Mouse (Mus musculus): Measurements from ENCODE around the gene Kdm5b.

Kdm5b gene

GRCm38 (mm10) chr1:134583560-134583959, 23.6 kb downstream of the Kdm5b start:
- H3K36me3 ChIP-seq (ENCODE audit: insufficient read depth, low read length), result peaks cover 89% of the 10 kb centered on the region
- H3K4me3 ChIP-seq (replicated peaks; ENCODE audit: low read length), result no peak overlapping the region
- no peaks in the 10 kb centered on the region for H3K9me3 ChIP-seq (ENCODE audit: low read length)
- TF ChIP-seq POU5F1 (IDR thresholded peaks at IDR 0.05; ENCODE audit: borderline replicate concordance, low read length) (no peak), CTCF (conservative IDR thresholded peaks at IDR 0.05; ENCODE audit: low read length) (no peak), NANOG (IDR thresholded peaks at IDR 0.05; ENCODE audit: borderline replicate concordance, low read length) (no peak)
- H3K27me3 ChIP-seq (ENCODE audit: insufficient read depth, low read length), result no peaks in the 10 kb centered on the region
- H3K4me1 ChIP-seq (replicated peaks; ENCODE audit: low read depth, low read length), result peaks cover 92% of the 10 kb centered on the region

GRCm38 (mm10) chr1:134589676-134590075, 29.7 kb downstream of the Kdm5b start:
- TF ChIP-seq NANOG (IDR thresholded peaks at IDR 0.05; ENCODE audit: borderline replicate concordance, low read length), result no peak; the same call in 1 of the 2 replicates
- no peak for TF ChIP-seq CTCF (conservative IDR thresholded peaks at IDR 0.05; ENCODE audit: low read length)
- Histone ChIP-seq H3K9me3 (ENCODE audit: low read length) (no peaks in the 10 kb centered on the region), H3K36me3 (ENCODE audit: insufficient read depth, low read length) (peaks cover 97% of the 10 kb centered on the region), H3K27me3 (ENCODE audit: insufficient read depth, low read length) (no peaks in the 10 kb centered on the region), H3K4me3 (replicated peaks; ENCODE audit: low read length) (no peak overlapping the region), H3K4me1 (replicated peaks; ENCODE audit: low read depth, low read length) (peaks cover 75% of the 10 kb centered on the region)

- TF ChIP-seq NANOG (IDR thresholded peaks at IDR 0.05; ENCODE audit: borderline replicate concordance, low read length) (no peak), POU5F1 (IDR thresholded peaks at IDR 0.05; ENCODE audit: borderline replicate concordance, low read length) (no peak), CTCF (conservative IDR thresholded peaks at IDR 0.05; ENCODE audit: low read length) (no peak)
- Histone ChIP-seq H3K4me1 (replicated peaks; ENCODE audit: low read depth, low read length) (peaks cover 62% of the 10 kb centered on the region), H3K4me3 (replicated peaks; ENCODE audit: low read length) (no peak overlapping the region), H3K27me3 (ENCODE audit: insufficient read depth, low read length) (no peaks in the 10 kb centered on the region), H3K36me3 (ENCODE audit: insufficient read depth, low read length) (peaks cover 99% of the 10 kb centered on the region), H3K9me3 (ENCODE audit: low read length) (no peaks in the 10 kb centered on the region)
These were observed 31.8 kb downstream of the Kdm5b start for GRCm38 (mm10) chr1:134591773-134592172.

- Histone ChIP-seq H3K4me3 (replicated peaks; ENCODE audit: low read length) (no peak overlapping the region), H3K27me3 (ENCODE audit: insufficient read depth, low read length) (no peaks in the 10 kb centered on the region), H3K4me1 (replicated peaks; ENCODE audit: low read depth, low read length) (peaks cover 8% of the 10 kb centered on the region; the same call in 1 of the 2 replicates), H3K36me3 (ENCODE audit: insufficient read depth, low read length) (peaks cover 98% of the 10 kb centered on the region), H3K9me3 (ENCODE audit: low read length) (no peaks in the 10 kb centered on the region)
- TF ChIP-seq CTCF (conservative IDR thresholded peaks at IDR 0.05; ENCODE audit: low read length) (no peak), NANOG (IDR thresholded peaks at IDR 0.05; ENCODE audit: borderline replicate concordance, low read length) (no peak), POU5F1 (IDR thresholded peaks at IDR 0.05; ENCODE audit: borderline replicate concordance, low read length) (no peak)
These were observed 37.5 kb downstream of the Kdm5b start for GRCm38 (mm10) chr1:134597339-134598054.

GRCm38 (mm10) chr1:134604086-134604485, 44.1 kb downstream of the Kdm5b start:
- Histone ChIP-seq H3K9me3 (ENCODE audit: low read length) (no peaks in the 10 kb centered on the region), H3K36me3 (ENCODE audit: insufficient read depth, low read length) (peaks cover 99% of the 10 kb centered on the region), H3K27me3 (ENCODE audit: insufficient read depth, low read length) (no peaks in the 10 kb centered on the region), H3K4me1 (replicated peaks; ENCODE audit: low read depth, low read length) (peaks cover 31% of the 10 kb centered on the region), H3K4me3 (replicated peaks; ENCODE audit: low read length) (no peak overlapping the region)
- TF ChIP-seq POU5F1 (IDR thresholded peaks at IDR 0.05; ENCODE audit: borderline replicate concordance, low read length) (no peak), NANOG (IDR thresholded peaks at IDR 0.05; ENCODE audit: borderline replicate concordance, low read length) (no peak), CTCF (conservative IDR thresholded peaks at IDR 0.05; ENCODE audit: low read length) (no peak)

- Histone ChIP-seq H3K27me3 (ENCODE audit: insufficient read depth, low read length) (no peaks in the 10 kb centered on the region), H3K4me3 (replicated peaks; ENCODE audit: low read length) (no peak overlapping the region), H3K36me3 (ENCODE audit: insufficient read depth, low read length) (peaks cover 100% of the 10 kb centered on the region), H3K4me1 (replicated peaks; ENCODE audit: low read depth, low read length) (peaks cover 42% of the 10 kb centered on the region), H3K9me3 (ENCODE audit: low read length) (no peaks in the 10 kb centered on the region)
- TF ChIP-seq NANOG (IDR thresholded peaks at IDR 0.05; ENCODE audit: borderline replicate concordance, low read length), result no peak
- TF ChIP-seq CTCF (conservative IDR thresholded peaks at IDR 0.05; ENCODE audit: low read length), result no peak
- TF ChIP-seq POU5F1 (IDR thresholded peaks at IDR 0.05; ENCODE audit: borderline replicate concordance, low read length), result no peak
These were observed 45.7 kb downstream of the Kdm5b start for GRCm38 (mm10) chr1:134605670-134606069.

- no peak for TF ChIP-seq NANOG (IDR thresholded peaks at IDR 0.05; ENCODE audit: borderline replicate concordance, low read length)
- TF ChIP-seq CTCF (conservative IDR thresholded peaks at IDR 0.05; ENCODE audit: low read length), result no peak
- TF ChIP-seq POU5F1 (IDR thresholded peaks at IDR 0.05; ENCODE audit: borderline replicate concordance, low read length), result no peak
- Histone ChIP-seq H3K4me3 (replicated peaks; ENCODE audit: low read length) (no peak overlapping the region), H3K4me1 (replicated peaks; ENCODE audit: low read depth, low read length) (peaks cover 47% of the 10 kb centered on the region), H3K27me3 (ENCODE audit: insufficient read depth, low read length) (no peaks in the 10 kb centered on the region), H3K36me3 (ENCODE audit: insufficient read depth, low read length) (peaks cover 100% of the 10 kb centered on the region), H3K9me3 (ENCODE audit: low read length) (no peaks in the 10 kb centered on the region)
These were observed 46.4 kb downstream of the Kdm5b start for GRCm38 (mm10) chr1:134606381-134606780.

GRCm38 (mm10) chr1:134607279-134607678, 47.3 kb downstream of the Kdm5b start:
- H3K9me3 ChIP-seq (ENCODE audit: low read length), result no peaks in the 10 kb centered on the region
- no peak for TF ChIP-seq NANOG (IDR thresholded peaks at IDR 0.05; ENCODE audit: borderline replicate concordance, low read length)
- no peak for TF ChIP-seq POU5F1 (IDR thresholded peaks at IDR 0.05; ENCODE audit: borderline replicate concordance, low read length)
- no peak for TF ChIP-seq CTCF (conservative IDR thresholded peaks at IDR 0.05; ENCODE audit: low read length)
- H3K4me1 ChIP-seq (replicated peaks; ENCODE audit: low read depth, low read length), result peaks cover 50% of the 10 kb centered on the region
- no peak overlapping the region for H3K4me3 ChIP-seq (replicated peaks; ENCODE audit: low read length)
- H3K27me3 ChIP-seq (ENCODE audit: insufficient read depth, low read length), result no peaks in the 10 kb centered on the region
- H3K36me3 ChIP-seq (ENCODE audit: insufficient read depth, low read length), result peaks cover 100% of the 10 kb centered on the region

- TF ChIP-seq POU5F1 (IDR thresholded peaks at IDR 0.05; ENCODE audit: borderline replicate concordance, low read length) (no peak), NANOG (IDR thresholded peaks at IDR 0.05; ENCODE audit: borderline replicate concordance, low read length) (peak; percentile 95)
- no peaks in the 10 kb centered on the region for H3K9me3 ChIP-seq (ENCODE audit: low read length)
- no peak overlapping the region for H3K4me3 ChIP-seq (replicated peaks; ENCODE audit: low read length)
- peaks cover 58% of the 10 kb centered on the region for H3K4me1 ChIP-seq (replicated peaks; ENCODE audit: low read depth, low read length)
- no peaks in the 10 kb centered on the region for H3K27me3 ChIP-seq (ENCODE audit: insufficient read depth, low read length)
- H3K36me3 ChIP-seq (ENCODE audit: insufficient read depth, low read length), result peaks cover 100% of the 10 kb centered on the region
These were observed 49.2 kb downstream of the Kdm5b start for GRCm38 (mm10) chr1:134609172-134609571.
